Mouse (Mus musculus): ENCODE data around the gene Ciita.

DNA sequence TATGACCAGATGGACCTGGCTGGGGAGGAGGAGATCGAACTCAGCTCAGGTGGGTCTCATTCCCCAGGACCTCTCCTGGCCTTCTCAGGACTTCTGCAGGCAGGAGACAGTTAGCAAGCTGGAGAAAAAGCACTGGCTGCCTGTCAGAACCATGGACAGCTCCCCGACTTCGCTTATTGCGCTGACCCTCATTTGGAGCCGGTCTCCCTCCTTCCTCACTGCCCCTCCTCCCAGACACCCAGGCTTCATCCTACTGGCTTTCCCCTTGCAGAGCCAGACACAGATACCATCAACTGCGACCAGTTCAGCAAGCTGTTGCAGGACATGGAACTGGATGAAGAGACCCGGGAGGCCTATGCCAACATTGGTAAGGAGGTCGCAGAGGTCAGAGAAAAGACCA lies 22.0 kb downstream of the Ciita start:
- TF ChIP-seq CTCF (IDR thresholded peaks at IDR 0.05; ENCODE audit: insufficient read depth, low read length) (no peak), POLR2A (IDR thresholded peaks at IDR 0.05; ENCODE audit: borderline replicate concordance, extremely low read depth, low read depth, low read length) (no peak)
